Mouse (Mus musculus) adipocyte (in vitro differentiated cells): Measurements from ENCODE around the gene Sik2.

ENCODE experiments used
- DNase-seq: peaks from one replicate; pipeline ENCODE4 v3.0.0-alpha.2; 2016; ENCODE audit warnings: low spot score

The Sik2 gene

DNA sequence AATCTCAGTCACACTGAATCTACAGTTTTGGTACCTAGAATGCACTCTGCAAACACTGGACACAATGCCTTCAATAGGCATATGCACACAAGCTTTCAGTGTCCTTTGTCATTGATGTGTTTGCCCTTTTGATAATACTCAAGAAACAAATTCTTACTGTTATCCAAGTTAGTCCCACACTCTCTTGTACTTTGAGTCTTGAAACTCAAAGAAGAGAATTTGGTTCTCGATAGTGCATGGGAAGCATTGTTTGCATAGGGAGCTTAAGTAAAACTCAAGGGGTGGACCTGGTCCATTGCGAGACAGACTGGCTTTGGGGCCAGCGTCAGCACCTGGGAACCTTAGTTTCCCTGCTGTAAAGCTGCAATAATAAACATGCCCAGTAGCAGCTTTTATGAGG, 90.7 kb downstream of the Sik2 start:
- DNase-seq: no peak

GRCm38 (mm10) chr9:50911861-50912515, 96.9 kb downstream of the Sik2 start:
- DNase-seq: no peak

DNA sequence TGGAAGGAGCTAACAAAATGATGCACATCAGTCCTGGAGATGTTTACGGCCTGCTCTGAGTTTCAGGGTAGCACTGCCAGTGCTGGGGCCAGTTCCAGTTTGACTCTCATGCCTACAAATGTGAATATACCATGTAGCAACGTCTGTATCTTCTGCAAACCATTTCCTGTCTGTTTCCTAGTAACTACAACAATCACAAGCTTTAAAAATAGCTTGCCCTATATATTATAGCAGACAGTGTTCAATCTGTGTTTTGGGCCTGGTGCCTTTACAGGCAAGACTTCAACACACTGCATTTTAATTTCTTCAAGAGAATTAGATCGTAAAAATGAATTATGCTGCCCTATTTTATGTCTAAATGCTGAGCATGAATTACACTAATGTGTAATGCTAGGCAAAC, 103.6 kb downstream of the Sik2 start:
- no peak for DNase-seq

DNA sequence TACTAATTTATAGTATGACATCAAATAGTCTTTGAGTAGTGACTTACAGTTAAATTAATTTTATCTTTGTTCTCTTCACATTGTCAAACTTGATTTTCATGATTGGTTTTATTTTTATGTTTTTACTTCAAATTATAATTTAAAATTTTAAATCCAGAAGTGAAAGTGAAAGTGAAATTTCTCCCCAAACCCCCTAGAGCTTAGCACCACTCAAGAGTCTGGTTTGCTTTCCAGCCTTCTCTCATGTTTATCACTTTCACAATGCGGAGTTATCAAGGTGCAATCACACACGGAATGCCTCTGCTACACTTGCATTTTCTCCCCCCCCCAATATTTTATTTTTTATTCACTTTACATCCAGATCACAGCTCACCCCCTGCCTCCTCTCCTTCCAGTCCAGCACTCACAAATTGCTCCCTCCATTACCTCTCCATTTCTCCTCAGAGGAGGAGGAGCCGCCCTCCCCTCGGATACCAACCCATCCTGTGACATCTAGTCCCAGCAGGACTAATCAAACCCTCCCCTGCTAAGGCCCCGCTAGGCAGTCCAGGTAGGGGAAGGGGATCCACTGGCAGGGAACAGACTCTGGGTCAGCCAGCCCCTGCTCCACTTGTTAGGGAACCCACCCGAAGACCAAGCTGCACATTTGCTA, 104.6 kb downstream of the Sik2 start:
- no peak for DNase-seq

GRCm38 (mm10) chr9:50900026-50900920, 108.6 kb downstream of the Sik2 start:
- peak; percentile 62 for DNase-seq

DNA sequence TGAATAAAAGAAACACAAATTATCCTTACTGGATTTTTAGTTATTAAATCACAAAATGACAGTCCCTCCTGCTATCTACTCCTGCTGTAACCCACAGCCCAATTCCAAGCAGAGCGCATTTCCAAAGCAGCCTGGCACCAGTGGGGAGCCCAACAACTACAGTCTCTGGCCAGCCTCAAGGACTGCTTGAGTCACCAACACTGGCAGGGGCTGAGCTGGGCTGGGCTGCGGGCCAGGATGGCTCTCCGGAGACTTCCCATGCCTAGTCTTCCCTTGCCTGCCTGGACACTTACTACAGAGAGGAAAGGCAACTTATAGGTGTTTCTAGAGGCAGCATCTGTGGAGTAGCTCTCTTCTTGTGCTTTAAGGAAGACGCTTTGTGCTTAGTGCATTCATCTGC, 115.2 kb downstream of the Sik2 start:
- peak; percentile 96 for DNase-seq

GRCm38 (mm10) chr9:50890494-50891090, 118.3 kb downstream of the Sik2 start:
- DNase-seq: no peak

DNA sequence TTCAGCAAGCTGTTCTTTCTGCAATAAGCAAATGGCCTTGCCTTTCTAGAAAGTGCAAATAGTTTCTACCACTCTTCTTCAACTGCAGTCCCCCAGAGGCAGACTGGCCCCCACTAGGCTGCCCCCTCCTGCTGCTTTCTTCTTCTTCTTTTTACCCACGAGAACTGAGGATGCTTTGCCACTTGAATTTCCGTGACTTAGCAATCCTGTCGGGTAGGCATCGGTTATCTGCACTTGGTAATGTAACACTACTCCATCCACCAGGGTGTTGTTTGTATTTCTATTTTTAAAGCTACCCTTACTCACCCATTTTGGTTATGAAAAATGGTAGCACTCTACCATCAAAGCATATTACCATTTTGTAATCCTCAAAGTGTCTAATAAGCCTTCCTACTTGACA, 118.9 kb downstream of the Sik2 start:
- no peak for DNase-seq

DNA sequence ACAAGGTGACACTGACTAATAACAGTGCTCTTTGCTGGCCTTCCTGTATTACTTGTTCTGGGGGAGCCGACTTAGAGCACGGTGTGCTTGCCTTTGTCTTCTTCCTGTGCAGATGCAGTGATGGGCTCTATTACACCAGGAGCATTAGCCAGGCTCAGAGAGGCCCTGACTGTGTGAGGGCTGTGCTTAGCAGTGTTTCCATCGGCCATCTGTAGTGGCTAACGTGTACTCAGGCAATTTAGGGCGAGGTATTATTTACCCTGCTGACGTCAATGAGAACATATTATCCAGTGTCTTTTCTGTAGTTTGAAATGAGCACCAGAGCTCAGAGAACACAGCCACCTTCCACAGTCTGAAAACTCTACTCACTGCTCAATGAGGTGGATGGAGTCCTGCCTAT, 119.7 kb downstream of the Sik2 start:
- DNase-seq: no peak

DNA sequence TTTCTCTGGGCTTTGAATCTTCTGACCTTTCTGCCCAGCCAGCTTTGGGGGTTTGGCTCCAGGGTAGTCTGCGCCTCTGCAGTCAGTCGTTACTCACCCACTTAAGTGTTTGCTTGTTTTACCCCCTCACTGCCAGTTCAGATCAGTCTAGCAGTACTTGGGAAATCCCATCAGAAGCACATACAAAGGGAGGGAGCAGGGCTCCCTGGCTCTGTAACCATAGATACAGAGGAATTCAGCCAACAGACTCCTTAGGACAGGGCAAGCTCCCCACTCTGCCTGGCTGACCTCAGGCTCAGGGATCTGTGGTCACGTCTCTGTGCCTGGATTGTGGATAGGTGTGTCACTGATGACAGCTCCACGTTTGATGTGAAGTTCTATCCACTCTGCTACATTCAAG, 121.5 kb downstream of the Sik2 start:
- DNase-seq: peak; percentile 79

DNA sequence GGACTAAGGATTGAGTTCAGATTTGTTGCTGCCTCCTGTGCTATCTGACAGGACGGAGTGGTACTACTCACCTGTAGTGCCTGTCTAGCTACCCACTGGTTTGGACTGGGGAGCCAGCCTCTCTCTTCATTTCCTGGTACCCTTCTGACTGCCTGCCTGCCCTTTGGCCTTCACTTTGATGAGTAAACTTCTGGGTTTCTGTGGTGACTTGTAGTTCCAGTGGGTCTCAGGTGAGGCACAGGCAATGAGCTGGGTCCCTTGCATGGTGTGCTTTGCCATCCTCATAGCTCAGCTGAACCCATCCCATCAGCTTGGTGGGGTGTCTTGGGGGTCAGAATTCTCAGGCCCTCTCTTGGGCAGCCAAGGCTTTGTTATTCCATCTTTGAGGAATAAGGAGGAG, 122.0 kb downstream of the Sik2 start:
- DNase-seq: no peak

GRCm38 (mm10) chr9:50885600-50885987, 123.3 kb downstream of the Sik2 start:
- peak; percentile 92 for DNase-seq

- peak; percentile 97 for DNase-seq
Measured at GRCm38 (mm10) chr9:50884741-50885599, 123.9 kb downstream of the Sik2 start.

DNA sequence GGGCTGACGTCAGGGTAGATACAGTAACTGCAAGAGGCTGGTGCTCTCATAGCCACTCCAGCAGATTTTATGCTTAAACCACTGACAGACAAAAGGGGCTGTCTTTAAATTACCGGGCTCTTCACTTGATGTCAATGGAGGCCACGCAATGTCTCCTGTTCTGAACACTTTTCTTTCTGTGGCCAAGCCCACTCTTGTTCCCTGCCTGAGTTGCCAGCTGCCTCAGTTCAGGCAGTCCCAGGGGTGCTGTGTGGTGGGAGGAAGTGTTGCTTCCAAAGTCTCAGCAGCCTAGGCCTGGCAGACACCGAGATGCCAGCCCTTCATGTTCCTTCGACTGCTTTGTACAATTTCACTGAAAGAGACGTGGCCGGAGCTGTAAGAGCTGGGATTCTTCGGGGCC, 124.8 kb downstream of the Sik2 start:
- DNase-seq: peak; percentile 65

DNA sequence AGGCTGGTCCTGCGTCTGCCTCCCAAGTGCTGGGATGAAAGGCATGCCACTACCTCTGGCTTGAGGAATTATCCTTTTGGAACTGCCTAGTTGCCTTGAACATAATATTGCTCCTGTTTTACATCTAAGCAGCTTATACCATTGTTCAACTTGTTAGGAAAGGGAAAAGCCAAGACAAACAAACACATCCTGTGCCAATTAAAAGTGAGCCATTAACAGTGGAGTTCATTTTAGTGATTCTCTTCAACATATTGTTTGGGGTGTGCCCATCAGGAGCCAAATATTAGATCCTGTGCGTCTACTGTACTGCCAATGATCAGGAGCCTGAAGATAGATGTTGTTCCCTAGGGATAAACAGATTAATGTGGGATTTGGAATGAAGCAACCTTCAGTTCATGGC, 126.7 kb downstream of the Sik2 start:
- DNase-seq: no peak

DNA sequence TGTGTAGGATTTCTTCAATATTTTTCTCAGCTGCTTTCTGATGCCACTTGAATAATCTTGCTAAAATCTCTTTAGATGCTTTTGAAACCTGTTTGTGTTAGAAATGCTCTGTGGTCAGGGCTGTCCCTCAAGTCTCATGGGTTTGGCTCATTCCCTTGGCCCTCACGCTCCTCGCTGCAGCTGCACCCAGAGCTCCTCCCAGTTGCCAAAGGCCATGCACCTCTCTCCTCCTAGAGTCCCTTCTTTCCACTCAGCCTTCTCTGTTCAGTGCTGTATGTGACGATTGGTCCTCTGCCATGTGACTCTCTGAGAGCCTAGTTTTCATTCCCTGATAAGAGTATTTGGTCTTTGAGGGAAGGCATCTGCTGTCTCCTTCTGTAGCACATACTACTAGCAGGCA, 131.4 kb downstream of the Sik2 start:
- DNase-seq: peak; percentile 73

- peak; percentile 95 for DNase-seq
Measured at GRCm38 (mm10) chr9:50876287-50876686, 132.6 kb downstream of the Sik2 start.

- DNase-seq: peak; percentile 75
Measured at GRCm38 (mm10) chr9:50875470-50875869, 133.4 kb downstream of the Sik2 start.

DNA sequence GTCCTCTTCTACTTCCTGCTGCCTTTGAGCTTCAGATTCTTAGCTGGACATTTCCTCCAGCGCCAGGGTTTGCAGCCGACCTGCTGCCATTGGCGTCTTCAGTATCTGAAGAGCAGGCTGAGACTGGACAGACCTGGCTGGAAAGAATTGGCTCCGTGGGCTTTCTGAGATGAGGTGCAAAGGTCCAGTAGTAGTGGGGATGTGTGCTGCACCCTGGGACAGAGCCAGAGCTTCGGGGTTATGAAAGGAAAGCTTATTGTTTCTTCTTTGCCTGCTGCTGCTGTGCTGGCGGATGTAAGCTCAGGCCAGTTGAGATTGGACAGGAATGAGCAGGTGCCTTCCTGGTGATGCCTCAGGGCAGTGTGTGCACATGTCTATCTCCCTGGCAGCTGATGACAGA, 134.8 kb downstream of the Sik2 start:
- DNase-seq: no peak

- DNase-seq: no peak
Measured at GRCm38 (mm10) chr9:50873210-50873609, 135.7 kb downstream of the Sik2 start.

DNA sequence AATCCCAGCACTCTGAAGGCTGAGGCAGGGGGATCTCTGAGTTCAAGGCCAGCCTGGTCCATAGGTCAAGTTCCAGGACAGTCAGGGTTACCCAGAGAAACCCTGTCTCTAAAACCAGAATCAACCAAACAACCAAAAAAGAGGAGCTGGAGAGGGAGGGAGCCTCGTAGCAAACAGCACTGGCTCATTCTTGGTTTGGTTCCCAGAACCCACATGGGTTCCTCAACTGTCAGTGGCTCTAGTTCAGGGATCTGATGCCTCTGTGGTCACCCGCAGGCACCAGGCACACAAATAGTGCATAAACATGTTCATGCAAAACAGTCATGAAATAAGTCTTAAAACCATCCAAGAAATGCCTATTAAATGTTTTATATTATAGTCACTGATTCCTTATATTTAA, 140.7 kb downstream of the Sik2 start:
- DNase-seq: peak; percentile 57

- no peak for DNase-seq
Measured at GRCm38 (mm10) chr9:50867015-50867414, 141.9 kb downstream of the Sik2 start.
